Mouse (Mus musculus) layer of hippocampus, adult 11-12 months (tissue): ENCODE measurements around the gene Rfx1.
A peak's percentile ranks its signal among the peaks of the same experiment; 100 is the strongest.

Source experiments
- DNase-seq: peaks from one replicate; pipeline ENCODE4 v3.0.0; 2022; ENCODE audit warnings: low spot score

Rfx1 gene

DNA sequence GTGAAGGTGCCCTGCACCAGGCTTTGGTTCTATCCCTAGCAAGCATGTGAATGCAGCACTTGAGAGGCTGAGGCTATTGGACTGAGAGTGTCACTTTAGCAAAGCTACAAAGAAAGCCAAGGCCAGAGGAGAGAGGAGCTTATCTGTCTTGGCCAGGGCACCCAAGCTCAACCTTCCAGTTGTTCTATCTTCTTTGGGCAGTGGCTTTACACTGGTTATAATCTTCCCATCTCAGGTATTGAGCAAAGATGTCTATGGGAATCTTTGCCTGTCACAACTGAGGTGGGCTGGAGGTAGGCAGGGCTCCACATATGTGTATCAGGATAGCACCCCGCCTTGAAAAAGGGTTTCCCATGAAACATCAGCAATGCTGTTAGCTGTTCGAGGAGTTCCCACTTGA, 6.4 kb upstream of the Rfx1 start:
- DNase-seq = no peak

GRCm38 (mm10) chr8:84063861-84064610, 2.6 kb upstream of the Rfx1 start:
- no peak for DNase-seq

DNA sequence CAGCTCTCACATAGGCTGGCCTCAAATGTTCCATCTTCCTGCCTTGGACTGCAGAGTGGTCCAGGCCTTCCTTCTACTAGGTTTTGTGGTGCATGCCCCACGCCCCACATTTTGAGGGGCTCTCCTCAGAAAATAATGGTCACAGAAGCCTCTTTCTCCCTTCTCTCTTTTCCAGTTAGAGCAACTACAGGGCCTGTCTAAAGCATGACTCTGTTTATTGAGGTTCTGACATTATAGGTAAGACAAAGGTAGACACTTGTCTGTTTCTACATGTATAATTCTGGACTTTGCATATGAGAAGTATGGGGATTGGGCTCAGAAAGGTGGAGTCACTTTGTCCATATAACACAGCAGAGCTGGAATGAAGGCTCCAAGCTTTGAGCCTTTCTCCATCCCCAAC, 1.6 kb upstream of the Rfx1 start, which contains the start of gene Gm10643:
Gene Gm10643 (minus strand): TSS at position 101 of the 400 bp plus-strand sequence.
- DNase-seq = no peak

- no peak for DNase-seq
Observed at GRCm38 (mm10) chr8:84065457-84066072, 1.1 kb upstream of the Rfx1 start.

- peak; percentile 95 for DNase-seq
Observed at GRCm38 (mm10) chr8:84067047-84067573, 476 bp downstream of the Rfx1 start.

GRCm38 (mm10) chr8:84067911-84068310, 1.3 kb downstream of the Rfx1 start:
- no peak for DNase-seq

- no peak for DNase-seq
Observed at GRCm38 (mm10) chr8:84068316-84069035, 1.8 kb downstream of the Rfx1 start.

- DNase-seq = no peak
Observed at GRCm38 (mm10) chr8:84069169-84069568, 2.5 kb downstream of the Rfx1 start.

DNA sequence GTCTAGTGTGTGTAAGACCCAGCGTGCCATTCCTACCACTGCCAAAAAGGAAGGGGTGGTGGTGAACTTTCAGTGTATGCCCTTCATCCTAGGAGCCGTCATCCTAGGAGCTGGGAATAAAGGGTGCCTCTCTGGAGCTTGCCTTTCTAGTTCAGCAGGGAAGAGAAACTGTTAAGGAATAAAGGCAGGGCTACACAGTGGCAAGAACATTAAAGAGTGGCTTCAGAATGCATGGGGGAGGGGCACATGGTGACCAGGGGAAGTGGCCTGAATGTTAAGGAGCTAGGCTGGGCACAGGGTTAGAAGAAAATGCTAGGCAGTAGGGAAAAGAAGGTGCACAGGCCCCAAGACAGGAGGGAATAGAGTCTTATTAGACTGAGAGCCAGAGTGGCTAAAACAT, 3.1 kb downstream of the Rfx1 start:
- no peak for DNase-seq

DNA sequence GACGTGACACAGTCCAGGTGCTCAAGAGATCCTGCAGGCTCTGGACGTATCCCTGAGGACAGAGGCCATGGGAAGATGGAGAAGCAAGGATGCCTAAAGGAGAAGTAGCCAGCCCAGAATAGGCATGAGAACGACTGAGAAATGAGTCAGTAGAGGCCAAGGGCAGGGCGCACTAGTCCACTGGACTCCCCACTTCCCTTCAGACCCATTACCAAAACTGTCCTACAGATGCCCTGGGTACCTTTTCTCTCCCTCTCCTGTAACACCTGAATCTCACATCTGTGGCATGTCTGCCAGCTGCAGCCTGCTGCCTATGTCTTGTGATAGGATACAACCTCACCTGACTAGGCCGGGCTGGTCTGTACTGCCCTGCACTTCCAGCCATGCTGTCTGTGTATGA, 3.6 kb downstream of the Rfx1 start:
- no peak for DNase-seq

GRCm38 (mm10) chr8:84070667-84071066, 4.0 kb downstream of the Rfx1 start:
- DNase-seq = peak; percentile 75

DNA sequence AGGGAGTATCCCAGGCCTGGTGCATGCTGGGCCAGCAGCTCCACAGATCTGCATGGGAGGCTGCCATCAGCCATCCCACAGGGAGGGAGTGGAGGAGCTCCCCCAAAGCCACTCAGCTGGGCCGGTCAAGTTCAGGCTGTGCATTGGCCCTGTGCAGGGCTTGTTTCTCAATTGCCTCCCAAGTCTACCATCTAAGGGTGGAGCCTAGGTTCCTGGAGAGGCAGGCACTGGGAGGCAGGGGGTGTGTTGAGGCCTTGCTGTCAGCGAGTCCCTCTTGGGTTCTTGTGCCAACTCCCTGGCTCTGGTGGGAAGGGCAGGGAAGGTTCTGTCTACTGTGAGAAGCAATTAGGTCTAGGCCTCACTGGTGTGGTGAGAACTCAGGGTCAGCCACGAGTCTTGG, 5.3 kb downstream of the Rfx1 start:
- DNase-seq = no peak

GRCm38 (mm10) chr8:84072321-84072720, 5.7 kb downstream of the Rfx1 start:
- DNase-seq = no peak

- no peak for DNase-seq
Observed at GRCm38 (mm10) chr8:84073230-84073976, 6.8 kb downstream of the Rfx1 start.

DNA sequence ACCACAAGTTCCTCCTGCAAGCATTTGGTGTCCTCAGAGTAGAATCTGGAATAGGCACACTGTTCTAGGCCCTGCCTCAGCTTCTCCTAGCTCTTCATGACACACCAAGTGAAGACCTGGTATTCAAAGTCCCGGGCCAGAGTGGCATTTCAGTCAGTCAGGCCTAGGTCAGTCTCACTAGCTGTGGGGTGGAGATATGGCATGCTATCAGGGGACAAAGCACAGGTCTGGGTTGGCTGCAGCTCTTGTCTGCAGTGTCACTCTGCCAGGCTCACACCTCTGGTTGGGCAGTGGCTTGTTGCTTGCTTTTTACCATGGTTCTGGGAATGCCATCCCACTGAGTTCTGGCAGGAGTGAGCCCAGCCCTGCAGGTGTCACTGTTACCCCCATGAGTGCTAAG, 9.8 kb downstream of the Rfx1 start:
- no peak for DNase-seq

DNA sequence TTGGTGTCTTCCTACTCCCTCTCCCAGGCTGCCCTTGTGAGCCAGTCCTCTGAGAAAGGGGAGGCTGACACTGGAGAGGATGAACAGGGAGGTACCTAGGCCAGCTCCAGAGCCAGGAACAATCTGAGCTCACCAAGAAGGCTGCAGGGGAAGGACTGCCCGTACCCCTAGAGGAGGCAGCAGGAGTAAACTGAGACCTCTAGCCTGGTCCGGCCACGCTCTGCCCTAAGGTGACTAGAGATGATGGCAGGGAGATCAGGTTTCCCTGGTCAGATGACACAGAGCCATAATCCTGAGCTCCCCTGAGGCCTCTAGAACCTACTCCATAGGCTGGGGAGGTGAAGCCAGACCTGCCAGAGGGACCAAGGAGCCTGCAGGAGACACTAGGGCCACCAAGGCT, 10.2 kb downstream of the Rfx1 start:
- DNase-seq = no peak

- no peak for DNase-seq
Observed at GRCm38 (mm10) chr8:84079206-84079605, 12.6 kb downstream of the Rfx1 start.

GRCm38 (mm10) chr8:84083829-84084241, 17.2 kb downstream of the Rfx1 start:
- no peak for DNase-seq

DNA sequence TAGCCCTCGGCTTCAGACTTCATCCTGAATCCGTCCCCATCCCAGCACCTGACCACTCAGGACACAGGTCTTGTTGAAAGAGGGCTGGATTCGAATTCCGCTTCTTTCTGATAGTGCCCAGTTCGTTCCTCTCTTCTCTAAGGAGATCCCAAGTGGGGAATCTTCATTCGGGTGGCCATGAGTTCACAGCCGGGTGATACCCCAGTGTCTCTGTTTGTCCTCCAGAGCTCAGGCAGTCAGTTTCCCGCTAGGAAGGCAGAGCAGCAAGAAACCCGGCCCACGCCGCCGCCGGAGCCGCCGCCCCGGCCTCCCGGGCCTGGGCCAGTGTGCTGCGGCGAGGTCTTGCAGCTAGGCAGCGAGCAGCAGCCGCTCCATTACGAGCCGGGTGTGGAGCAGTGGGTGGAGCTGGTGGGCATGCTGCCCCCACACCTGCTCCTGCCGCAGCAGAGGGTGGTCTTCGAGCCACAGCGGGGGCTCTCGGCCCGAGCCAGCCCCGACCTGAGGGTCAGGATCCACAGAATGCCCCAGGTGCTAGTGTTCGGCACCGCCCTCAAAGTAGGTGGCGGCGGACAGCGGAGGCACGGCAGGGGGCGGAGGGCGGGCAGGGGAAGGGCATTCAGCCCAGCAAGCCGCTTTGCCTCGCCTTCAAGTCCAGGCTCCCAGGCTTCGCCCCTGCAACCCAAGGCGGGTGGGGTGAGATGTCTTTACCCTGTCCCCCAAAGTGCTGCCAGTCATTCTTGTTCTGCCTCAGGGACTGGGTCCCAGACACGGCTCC, 17.9 kb downstream of the Rfx1 start:
- no peak for DNase-seq

DNA sequence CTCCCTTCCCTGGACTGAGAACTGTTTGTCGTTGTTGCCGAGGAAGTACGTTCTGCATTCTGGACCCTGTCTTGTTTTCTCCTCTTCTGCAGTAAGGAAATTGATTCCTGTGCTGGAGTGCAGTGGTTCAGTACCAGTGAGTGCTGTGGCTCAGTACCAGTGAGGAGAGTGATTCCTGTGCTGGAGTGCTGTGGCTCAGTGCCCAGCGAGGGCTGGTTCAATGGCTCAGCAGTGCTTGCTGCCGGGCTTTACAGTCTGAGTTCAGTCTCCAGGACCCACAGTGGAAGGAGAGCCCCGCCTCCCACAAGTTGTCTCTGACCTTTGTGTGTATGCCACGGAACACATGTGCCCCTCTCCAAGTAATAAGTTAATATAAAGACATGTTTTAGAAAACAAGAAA, 20.5 kb downstream of the Rfx1 start:
- no peak for DNase-seq

DNA sequence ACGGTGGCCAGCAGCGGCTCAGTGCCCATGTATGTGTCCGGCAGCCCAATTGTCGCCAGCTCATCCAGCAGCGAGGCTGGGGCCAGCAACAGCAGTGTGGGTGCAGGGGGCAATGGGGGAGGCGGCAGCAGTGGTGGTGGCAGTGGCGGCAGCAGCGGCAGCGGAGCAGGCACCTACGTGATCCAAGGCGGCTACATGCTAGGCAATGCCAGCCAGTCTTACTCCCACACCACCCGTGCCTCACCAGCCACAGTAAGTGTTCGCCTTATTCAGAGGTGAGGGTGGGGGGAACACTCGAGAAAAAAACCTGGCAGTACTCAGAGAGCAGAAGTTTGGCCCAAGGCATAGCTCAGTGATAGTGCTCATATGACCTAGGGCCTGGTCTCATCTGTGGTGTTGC, 21.2 kb downstream of the Rfx1 start:
- DNase-seq = no peak
